Mouse (Mus musculus): Measurements from ENCODE around the gene Rhbdd1.

Gene Rhbdd1

GRCm38 (mm10) chr1:82364468-82364867, 48.2 kb downstream of the Rhbdd1 start:
- no peak for DNase-seq

GRCm38 (mm10) chr1:82371636-82372428, 55.6 kb downstream of the Rhbdd1 start:
- DNase-seq, result no peak

GRCm38 (mm10) chr1:82373924-82374323, 57.7 kb downstream of the Rhbdd1 start:
- no peak for DNase-seq

- DNase-seq, result peak; percentile 29
Observed at GRCm38 (mm10) chr1:82374831-82375358, 58.6 kb downstream of the Rhbdd1 start.

- DNase-seq, result no peak
Observed at GRCm38 (mm10) chr1:82375452-82375851, 59.2 kb downstream of the Rhbdd1 start.

GRCm38 (mm10) chr1:82381946-82382345, 65.7 kb downstream of the Rhbdd1 start:
- no peak for DNase-seq

GRCm38 (mm10) chr1:82384106-82384505, 67.9 kb downstream of the Rhbdd1 start:
- no peak for DNase-seq

GRCm38 (mm10) chr1:82385054-82385453, 68.8 kb downstream of the Rhbdd1 start:
- no peak for DNase-seq

GRCm38 (mm10) chr1:82385827-82386230, 69.6 kb downstream of the Rhbdd1 start:
- no peak for DNase-seq

- DNase-seq, result no peak
Observed at GRCm38 (mm10) chr1:82386814-82387771, 70.8 kb downstream of the Rhbdd1 start.

GRCm38 (mm10) chr1:82389371-82389770, 73.1 kb downstream of the Rhbdd1 start:
- DNase-seq, result no peak

GRCm38 (mm10) chr1:82395371-82395770, 79.1 kb downstream of the Rhbdd1 start:
- DNase-seq, result peak; percentile 12

GRCm38 (mm10) chr1:82407786-82408185, 91.5 kb downstream of the Rhbdd1 start:
- no peak for DNase-seq

- no peak for DNase-seq
Observed at GRCm38 (mm10) chr1:82409271-82409670, 93.0 kb downstream of the Rhbdd1 start.

- no peak for DNase-seq
Observed at GRCm38 (mm10) chr1:82410548-82410947, 94.3 kb downstream of the Rhbdd1 start.

- no peak for DNase-seq
Observed at GRCm38 (mm10) chr1:82411521-82411920, 95.3 kb downstream of the Rhbdd1 start.

- DNase-seq, result no peak
Observed at GRCm38 (mm10) chr1:82412085-82412484, 95.8 kb downstream of the Rhbdd1 start.

- DNase-seq, result no peak
Observed at GRCm38 (mm10) chr1:82414434-82415045, 98.3 kb downstream of the Rhbdd1 start.

GRCm38 (mm10) chr1:82415641-82416040, 99.4 kb downstream of the Rhbdd1 start:
- no peak for DNase-seq

GRCm38 (mm10) chr1:82427729-82428128, 111.5 kb downstream of the Rhbdd1 start:
- DNase-seq, result no peak

GRCm38 (mm10) chr1:82429061-82429460, 112.8 kb downstream of the Rhbdd1 start:
- peak; percentile 82 for DNase-seq

- peak; percentile 84 for DNase-seq
Observed at GRCm38 (mm10) chr1:82432919-82433648, 116.8 kb downstream of the Rhbdd1 start.

Measured in kidney, postnatal 14 days (tissue).